30 mouse cellular contexts compared by ENCODE assay signal in the genomic region with DNA sequence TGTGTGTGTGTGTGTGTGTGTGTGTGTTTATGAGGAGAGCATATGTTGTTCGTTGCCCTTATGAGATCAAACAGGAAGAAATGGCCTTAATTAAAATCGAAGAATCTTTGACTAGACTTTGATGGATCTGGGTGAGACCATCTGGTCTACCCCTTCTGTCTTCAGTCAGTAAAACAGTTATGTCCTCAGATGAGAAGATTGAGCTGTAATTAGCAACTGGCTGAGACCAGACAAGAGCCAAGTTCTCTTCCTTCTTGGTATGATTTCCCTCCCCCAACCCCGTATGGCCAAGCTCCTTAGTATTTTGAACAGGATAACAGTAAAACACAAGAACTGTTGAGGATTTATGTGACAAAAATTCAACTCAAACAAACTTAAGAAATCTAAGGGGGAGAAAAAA.
DNase-seq lines count a peak whose midpoint lies in the region; ATAC-seq and TF ChIP-seq lines count a peak whose summit lies in the region.
"Had no signal": no experiment of that assay in that cellular context is flagged by ENCODE, and none has a peak within 500 bp of the region (broad histone marks: within the 10 kb centered on the region; RNA-seq: fewer than 3 reads in every experiment).

No protein-coding gene starts in this region.

- no peaks in the 10 kb centered on the region for H3K9me3 ChIP-seq in forebrain, postnatal 0 days (ENCODE audit: low read length)
- no peaks in the 10 kb centered on the region for H3K9me3 ChIP-seq in forebrain, embryonic 15.5 days
- H3K9me3 ChIP-seq: embryonic facial prominence, embryonic 10.5 days; embryonic facial prominence, embryonic 15.5 days; heart, embryonic 13.5 days; kidney, embryonic 15.5 days; liver, embryonic 12.5 days; midbrain, embryonic 13.5 days; stomach, embryonic 15.5 days had no signal

- WGBS in forebrain, postnatal 0 days = 61% methylated on average over 3 of the region's 3 CpGs
- 68% methylated on average over 3 of the region's 3 CpGs for WGBS in forebrain, embryonic 15.5 days

- H3K27me3 ChIP-seq in forebrain, postnatal 0 days (ENCODE audit: insufficient read depth, low read length) = no peaks in the 10 kb centered on the region
- H3K27me3 ChIP-seq in forebrain, embryonic 15.5 days = no peaks in the 10 kb centered on the region
- H3K27me3 ChIP-seq: embryonic facial prominence, embryonic 15.5 days; kidney, embryonic 15.5 days; liver, embryonic 12.5 days; megakaryocyte, embryonic 14.5 days; midbrain, embryonic 13.5 days; stomach, embryonic 15.5 days had no signal

- no peaks in the 10 kb centered on the region for H3K36me3 ChIP-seq in forebrain, postnatal 0 days (ENCODE audit: insufficient read depth)
- no peaks in the 10 kb centered on the region for H3K36me3 ChIP-seq in forebrain, embryonic 15.5 days
- H3K36me3 ChIP-seq: embryonic facial prominence, embryonic 10.5 days; embryonic facial prominence, embryonic 15.5 days; heart, embryonic 13.5 days; kidney, embryonic 15.5 days; liver, embryonic 12.5 days; midbrain, embryonic 13.5 days; stomach, embryonic 15.5 days had no signal

- no peak overlapping the region for H3K4me3 ChIP-seq in forebrain, postnatal 0 days (ENCODE audit: low read depth, low read length)
- H3K4me3 ChIP-seq in forebrain, embryonic 15.5 days = no peak overlapping the region
- H3K4me3 ChIP-seq: embryonic facial prominence, embryonic 10.5 days; embryonic facial prominence, embryonic 15.5 days; heart, embryonic 13.5 days; kidney, embryonic 15.5 days; liver, embryonic 12.5 days; megakaryocyte, embryonic 14.5 days; midbrain, embryonic 13.5 days; stomach, embryonic 15.5 days had no signal

- no peak overlapping the region for H3K27ac ChIP-seq in forebrain, postnatal 0 days (ENCODE audit: low read depth, low read length)
- no peak overlapping the region; the same call in 1 of the 2 replicates for H3K27ac ChIP-seq in forebrain, embryonic 15.5 days (replicated peaks)
- H3K27ac ChIP-seq: embryonic facial prominence, embryonic 10.5 days; embryonic facial prominence, embryonic 15.5 days; heart, embryonic 13.5 days; hindbrain, embryonic 14.5 days; kidney, embryonic 15.5 days; liver, embryonic 12.5 days; midbrain, embryonic 13.5 days; stomach, embryonic 15.5 days had no signal

- TF ChIP-seq CTCF in forebrain, postnatal 0 days (IDR thresholded peaks at IDR 0.05; ENCODE audit: low read depth) = no peak

- DNase-seq in forebrain, postnatal 0 days = peak; percentile 49
- DNase-seq in layer of hippocampus, adult 8-10 months (ENCODE audit: low spot score in 2 of 2) = peak; percentile 33 to 50
- no peak for DNase-seq in layer of hippocampus, postnatal 25 days (ENCODE audit: extremely low spot score in 1 of 2, low spot score in 1 of 2)
- DNase-seq in brain, embryonic 18.5 days (ENCODE audit: low read depth, low spot score) = peak; percentile 47
- peak; percentile 73 for DNase-seq in telencephalon, adult 2 months (ENCODE audit: low read depth, low spot score)
- DNase-seq: adrenal gland, adult 2 months; adrenal gland, postnatal 36 days; B cell, adult 2 months; cerebellum, adult 11-12 months; cerebellum, adult 9-11 months; heart, postnatal 10 days; kidney, adult 18-20 months; kidney, postnatal 25 days; liver, postnatal 0 days; lung, postnatal 4 days; right cerebral cortex, postnatal 25 days; thymus, adult 18-20 months; thymus, postnatal 25 days had no signal

- H3K4me1 ChIP-seq in forebrain, postnatal 0 days (ENCODE audit: insufficient read depth) = no peaks in the 10 kb centered on the region
- H3K4me1 ChIP-seq in forebrain, embryonic 15.5 days = 0 out of 2 replicates have a peak, but pooled peaks cover 2% of the 10 kb centered on the region
- H3K4me1 ChIP-seq: kidney, embryonic 15.5 days; liver, embryonic 12.5 days; megakaryocyte, embryonic 14.5 days; midbrain, embryonic 13.5 days; stomach, embryonic 15.5 days had no signal

- no peak overlapping the region for H3K9ac ChIP-seq in forebrain, postnatal 0 days
- H3K9ac ChIP-seq in forebrain, embryonic 15.5 days (replicated peaks) = no peak overlapping the region
- H3K9ac ChIP-seq: embryonic facial prominence, embryonic 15.5 days; heart, embryonic 13.5 days; hindbrain, embryonic 14.5 days; kidney, embryonic 15.5 days; liver, embryonic 12.5 days; liver, postnatal 0 days; midbrain, embryonic 13.5 days; stomach, embryonic 15.5 days had no signal

- no peak overlapping the region for H3K4me2 ChIP-seq in forebrain, postnatal 0 days (ENCODE audit: low read depth)
- no peak overlapping the region for H3K4me2 ChIP-seq in forebrain, embryonic 15.5 days (replicated peaks)
- H3K4me2 ChIP-seq: embryonic facial prominence, embryonic 15.5 days; heart, embryonic 13.5 days; hindbrain, embryonic 14.5 days; kidney, embryonic 15.5 days; liver, embryonic 12.5 days; midbrain, embryonic 13.5 days; stomach, embryonic 15.5 days had no signal

- peak; percentile 78 for ATAC-seq in forebrain, postnatal 0 days
- no peak for ATAC-seq in forebrain, embryonic 15.5 days (replicated peaks)
- ATAC-seq in activated CD4-positive, CD25-positive, alpha-beta regulatory T cell, adult 4 months = no peak
- ATAC-seq: liver, embryonic 12.5 days; liver, postnatal 0 days; lung, postnatal 0 days; midbrain, embryonic 13.5 days had no signal

Comparison
In these comparisons a context has a peak if more than half of its experiments do, and no peak if none do; other contexts are left out.
1. DNase-seq: peak in forebrain, postnatal 0 days (single experiment), layer of hippocampus, adult 8-10 months (2 of 2), brain, embryonic 18.5 days (single experiment) and telencephalon, adult 2 months (single experiment); none in layer of hippocampus, postnatal 25 days (0 of 2).